Mouse (Mus musculus): ENCODE measurements around the gene Ager.

The Ager gene

DNA sequence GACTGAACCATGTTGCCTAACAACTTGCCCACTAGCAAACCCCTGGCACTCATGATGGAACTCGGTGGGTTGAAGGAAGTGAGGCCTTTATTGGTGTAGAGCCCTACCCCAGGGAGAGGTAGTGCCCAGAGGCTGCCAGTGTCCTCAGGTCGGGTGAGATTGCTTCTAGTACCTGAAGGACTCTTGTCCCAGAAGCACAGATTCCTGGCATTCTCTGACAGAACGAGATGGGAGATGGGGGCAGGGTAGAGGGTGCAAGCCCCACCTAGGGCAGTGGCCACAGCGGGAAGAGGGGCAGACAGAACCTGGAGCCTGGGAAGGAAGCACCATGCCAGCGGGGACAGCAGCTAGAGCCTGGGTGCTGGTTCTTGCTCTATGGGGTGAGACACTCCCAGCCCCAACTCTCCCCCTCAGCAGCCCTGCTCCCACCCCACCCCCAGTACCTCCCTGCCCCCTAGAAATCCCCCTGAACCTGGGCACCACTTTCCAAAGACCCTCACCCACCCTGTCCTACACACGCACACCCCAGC lies at the start of gene Ager:
TSS of gene Ager (plus strand) at position 297 of the 530 bp plus-strand sequence.
- no peak for DNase-seq (ENCODE audit: inconsistent ontology term)

DNA sequence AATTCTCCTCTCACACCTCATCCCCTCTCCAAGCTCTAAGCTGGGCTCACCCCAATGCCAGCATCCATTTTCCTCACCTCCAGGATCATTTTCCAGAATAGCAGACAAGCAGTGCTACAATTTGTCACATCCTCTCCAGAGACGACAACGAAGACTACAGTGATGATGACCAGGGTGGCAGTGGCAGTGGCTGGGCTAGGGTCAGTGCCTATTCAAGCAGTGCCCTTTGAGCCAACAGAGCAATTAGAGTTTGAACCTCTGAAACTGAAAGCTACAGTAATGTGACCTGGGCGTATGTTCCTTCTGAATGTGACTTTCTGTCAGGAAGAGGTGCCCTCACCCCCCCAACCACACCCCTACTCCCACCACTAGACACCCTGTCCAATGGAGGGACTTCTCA lies 48.5 kb upstream of the Ager start:
- DNase-seq (ENCODE audit: inconsistent ontology term), result no peak

DNA sequence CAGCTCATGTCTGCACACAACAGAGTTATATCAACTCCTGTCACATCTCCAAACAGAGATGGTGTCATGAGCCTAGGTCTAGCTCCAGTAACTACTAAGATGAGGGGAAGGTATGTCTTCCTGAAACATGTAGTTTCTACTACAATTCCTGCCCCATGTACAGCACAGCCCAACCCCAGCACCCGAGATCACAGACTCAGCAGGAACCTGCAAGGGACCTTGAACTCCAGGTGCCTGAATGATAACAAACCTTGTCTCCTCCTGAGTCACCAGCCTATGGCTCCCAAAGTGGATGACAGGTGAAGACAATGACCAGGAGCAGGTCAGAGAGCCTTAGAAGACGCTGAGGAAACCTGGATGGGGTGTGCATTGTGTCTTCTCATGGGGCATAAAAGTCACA lies 47.8 kb upstream of the Ager start:
- DNase-seq (ENCODE audit: inconsistent ontology term), result no peak

DNA sequence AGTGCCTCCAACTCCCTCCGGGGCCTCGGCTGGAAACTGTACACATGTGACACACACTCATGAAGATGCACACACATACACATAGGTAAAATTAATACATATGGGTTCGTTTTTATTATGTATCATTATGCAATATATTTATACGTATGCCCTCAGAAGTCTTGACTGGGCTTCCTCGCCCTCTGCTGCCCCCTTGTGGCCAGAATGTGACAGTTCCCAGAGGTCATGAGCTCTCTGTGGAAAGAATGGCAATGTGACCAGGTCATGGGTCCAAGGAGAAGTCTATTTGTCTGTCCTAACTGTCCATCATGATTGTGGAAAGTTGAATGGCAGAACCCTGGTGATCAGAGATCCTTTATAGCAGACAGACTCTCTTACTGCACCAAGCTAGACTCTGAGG lies 42.2 kb upstream of the Ager start:
- peak; percentile 60 for DNase-seq (ENCODE audit: inconsistent ontology term)

DNA sequence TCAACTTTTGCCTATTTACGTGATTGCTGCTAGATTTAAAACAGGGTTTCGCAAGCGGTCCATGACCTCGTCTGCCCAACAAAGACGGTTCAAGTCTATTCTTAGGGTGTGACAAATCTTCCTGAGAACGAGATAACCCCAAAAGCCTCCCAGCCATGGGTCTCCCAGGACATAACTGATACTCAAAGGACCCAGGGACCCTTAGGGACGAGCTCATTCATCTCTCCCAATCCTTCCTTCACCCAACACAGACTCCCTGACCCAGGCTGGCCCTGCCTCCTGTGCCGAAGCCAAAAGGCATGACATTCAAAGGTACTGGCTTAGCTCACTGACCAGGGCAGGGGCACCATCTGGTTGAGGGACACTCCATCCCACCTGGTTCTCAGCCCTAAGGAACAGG lies 41.3 kb upstream of the Ager start:
- no peak for DNase-seq (ENCODE audit: inconsistent ontology term)

DNA sequence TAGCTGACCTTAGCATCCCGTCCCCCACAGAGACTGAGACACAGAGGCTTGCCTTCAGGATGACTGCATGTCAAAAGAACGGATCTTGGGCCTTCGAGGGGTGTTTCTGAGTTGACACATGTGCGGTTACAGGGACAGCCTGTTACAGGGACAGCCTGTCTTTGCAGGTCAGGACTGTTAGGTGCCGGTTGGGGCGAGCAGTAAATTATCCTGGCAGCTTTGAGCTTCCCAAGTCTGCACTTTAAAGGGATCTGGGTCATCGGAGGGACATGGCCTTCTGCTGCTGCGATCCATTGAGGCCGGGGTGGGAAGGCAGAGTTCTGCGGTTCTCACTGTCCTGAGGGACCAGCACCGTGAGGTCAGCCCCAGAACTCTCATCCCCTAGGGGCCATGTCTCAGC lies 40.3 kb upstream of the Ager start:
- no peak for DNase-seq (ENCODE audit: inconsistent ontology term)

DNA sequence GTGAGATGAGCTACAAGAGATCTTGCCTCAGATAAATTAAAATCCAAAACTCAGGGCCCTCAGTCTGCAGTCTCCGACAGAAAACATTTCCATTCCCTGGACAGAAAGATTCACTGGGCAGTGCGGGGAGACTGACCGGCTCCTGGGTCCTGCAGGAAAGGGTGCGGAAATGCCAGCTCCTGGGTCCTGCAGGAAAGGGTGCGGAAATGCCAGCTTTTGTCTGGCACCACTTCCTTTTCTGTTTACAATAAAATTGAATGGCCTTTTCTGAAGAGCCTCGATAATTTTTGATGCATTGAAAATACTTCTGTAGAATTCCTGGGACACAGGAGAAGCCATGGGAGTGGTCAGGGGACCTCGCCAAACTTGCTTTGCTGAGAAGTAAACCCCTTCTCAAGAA lies 38.5 kb upstream of the Ager start:
- no peak for DNase-seq (ENCODE audit: inconsistent ontology term)

DNA sequence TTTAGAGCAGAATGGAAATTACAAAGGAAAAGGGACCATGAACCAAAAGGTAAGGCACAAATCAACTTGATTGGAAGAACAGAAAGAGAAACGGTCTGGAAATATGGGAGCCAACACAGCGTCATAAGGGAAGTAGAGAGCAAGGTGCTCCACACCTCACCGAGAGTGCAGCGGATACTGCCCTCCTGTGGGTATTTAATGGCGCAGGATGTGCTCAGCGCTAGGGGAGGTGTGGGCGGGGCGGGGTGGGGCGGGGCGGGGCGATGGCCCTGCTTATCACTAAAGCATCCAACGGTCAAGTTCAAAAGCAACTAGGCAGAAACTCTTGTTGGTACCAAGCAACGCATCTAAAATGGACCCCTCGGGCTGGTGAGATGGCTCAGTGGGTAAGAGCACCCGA lies 37.8 kb upstream of the Ager start:
- DNase-seq (ENCODE audit: inconsistent ontology term), result no peak

DNA sequence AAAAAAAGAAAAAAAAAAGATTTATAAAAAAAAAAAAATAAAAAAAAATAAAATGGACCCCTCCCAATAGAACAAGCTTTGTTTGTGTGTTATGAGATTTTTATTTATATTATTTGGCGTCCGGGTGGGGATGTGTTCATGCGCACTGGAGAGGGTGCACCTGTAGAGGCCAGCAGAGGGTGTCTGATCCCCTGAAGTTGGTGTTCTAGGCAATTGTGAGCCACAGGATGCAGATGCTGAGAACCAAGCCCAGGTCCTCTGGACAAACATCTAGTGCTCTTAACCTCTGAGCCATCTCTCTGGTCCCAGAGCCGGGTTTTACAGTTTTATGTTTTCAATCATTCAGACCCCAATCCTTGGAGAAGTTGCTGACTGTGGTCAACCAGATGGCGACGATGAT lies 37.2 kb upstream of the Ager start:
- no peak for DNase-seq (ENCODE audit: inconsistent ontology term)

DNA sequence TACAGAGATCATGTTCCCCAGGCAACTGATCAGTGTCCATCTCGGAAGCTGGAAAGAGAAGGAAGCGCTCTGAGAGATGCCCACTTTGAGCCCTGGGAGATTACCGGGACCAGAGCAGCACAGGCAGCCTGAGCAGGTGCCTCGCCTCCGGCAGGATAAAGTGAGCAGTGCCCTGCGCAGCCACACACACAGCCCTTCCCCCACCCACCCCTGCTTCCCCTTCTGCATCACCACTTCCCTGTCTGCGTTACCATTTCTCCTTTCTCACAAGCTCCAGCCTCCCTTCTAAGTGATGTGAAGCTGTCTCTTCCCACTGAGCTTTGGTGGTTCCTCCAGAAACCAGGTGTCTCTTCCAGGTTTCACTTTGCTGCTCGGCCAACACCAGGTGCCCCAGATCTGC lies 36.5 kb upstream of the Ager start:
- DNase-seq (ENCODE audit: inconsistent ontology term), result no peak

DNA sequence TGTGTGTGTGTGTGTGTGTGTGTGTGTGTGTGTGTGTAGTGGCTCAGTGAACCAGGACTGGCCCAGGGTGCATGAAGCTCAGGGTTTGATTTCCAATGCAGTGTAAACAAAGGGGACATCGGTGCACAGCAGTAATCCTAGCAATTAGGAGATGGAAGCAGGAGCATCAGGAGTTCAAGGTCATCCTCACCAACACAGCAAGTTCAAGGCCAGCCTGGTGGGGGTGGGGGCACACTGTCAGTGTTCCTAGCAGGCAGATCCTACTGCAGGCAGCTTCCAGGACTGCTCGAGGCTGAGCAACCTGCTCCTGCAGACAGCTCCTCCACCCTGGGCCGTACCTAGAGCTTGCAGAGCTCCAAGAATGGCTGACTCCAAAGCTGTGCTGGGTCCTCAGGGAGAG lies 35.1 kb upstream of the Ager start:
- no peak for DNase-seq (ENCODE audit: inconsistent ontology term)

DNA sequence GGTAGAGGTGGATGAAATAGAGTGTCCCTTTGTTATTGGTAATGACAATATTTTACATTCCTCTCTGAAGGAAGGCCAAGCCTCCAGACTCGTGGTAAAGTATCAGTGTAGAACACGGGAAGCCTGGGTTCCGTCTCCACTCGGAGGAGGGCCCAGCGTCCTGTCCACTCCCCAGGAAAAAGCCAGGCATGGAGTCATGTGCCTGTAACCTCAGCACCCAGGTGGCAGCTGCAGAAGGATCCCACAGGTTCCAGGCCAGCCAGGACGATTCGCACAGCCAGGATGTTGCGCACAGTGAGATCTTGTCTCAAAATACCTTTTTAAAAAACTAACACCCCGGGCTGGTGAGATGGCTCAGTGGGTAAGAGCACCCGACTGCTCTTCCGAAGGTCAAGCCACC lies 34.3 kb upstream of the Ager start:
- no peak for DNase-seq (ENCODE audit: inconsistent ontology term)

DNA sequence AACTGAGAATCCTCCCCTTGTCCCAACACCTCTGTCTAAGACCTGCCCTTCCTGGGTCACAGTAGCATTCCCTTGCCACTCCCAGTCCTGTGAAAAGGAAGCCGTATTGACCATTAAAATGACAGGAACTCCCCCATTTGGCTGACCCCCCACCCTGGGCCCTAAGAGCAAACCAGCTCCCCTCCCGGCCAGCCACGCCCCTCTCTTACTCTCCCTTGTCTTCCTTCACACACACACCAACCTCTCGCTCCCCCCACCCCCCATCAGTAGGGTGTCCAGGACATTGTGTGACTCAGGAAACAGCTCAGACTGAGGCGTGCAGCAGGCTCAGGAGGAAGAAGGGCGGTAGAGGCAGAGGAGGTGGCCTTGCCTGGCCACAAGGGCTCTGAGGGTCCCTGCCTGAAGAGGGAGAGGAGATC lies 33.6 kb upstream of the Ager start, which contains the start of gene Notch4:
TSS of gene Notch4 (plus strand) at position 266 of the 419 bp plus-strand sequence.
- DNase-seq (ENCODE audit: inconsistent ontology term), result peak; percentile 58

DNA sequence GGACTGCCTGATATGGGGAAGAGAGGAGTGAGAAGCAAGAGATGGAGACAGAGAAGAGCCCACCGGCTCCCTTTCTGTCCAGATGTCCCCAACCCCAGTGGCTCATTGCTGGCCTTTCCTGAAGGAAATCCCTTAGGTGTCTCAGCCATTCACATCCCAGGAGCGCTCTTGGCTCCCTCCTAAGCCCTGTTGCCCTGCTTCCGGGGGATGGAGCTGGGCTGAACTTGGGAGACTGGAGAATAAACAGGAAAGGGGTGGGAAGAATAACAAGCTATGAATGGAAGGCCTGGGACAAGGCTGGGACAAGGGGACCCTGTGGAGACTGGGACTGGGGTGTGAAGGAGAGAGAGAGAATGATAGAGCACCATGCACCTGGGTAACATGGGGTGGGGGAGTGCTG lies 32.9 kb upstream of the Ager start:
- peak; percentile 10 for DNase-seq (ENCODE audit: inconsistent ontology term)

DNA sequence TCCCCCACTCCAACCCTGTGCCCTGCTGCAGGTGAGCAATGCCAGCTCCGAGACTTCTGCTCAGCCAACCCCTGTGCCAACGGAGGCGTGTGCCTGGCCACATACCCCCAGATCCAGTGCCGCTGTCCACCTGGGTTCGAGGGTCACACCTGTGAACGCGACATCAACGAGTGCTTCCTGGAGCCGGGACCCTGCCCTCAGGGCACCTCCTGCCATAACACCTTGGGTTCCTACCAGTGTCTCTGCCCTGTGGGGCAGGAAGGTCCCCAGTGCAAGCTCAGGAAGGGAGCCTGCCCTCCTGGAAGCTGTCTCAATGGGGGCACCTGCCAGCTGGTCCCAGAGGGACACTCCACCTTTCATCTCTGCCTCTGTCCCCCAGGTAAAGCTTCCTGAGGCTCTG lies 30.4 kb upstream of the Ager start:
- no peak for DNase-seq (ENCODE audit: inconsistent ontology term)

DNA sequence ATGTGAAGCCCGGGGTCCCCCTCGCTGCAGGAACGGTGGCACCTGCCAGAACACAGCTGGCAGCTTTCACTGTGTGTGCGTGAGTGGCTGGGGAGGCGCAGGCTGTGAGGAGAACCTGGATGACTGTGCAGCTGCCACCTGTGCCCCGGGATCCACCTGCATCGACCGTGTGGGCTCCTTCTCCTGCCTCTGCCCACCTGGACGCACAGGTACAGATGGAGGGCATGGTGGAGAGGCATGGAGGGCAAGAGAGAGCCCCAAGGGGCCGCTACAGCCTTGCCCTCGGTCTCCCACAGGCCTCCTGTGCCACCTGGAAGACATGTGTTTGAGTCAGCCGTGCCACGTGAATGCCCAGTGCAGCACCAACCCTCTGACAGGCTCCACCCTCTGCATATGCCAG lies 29.2 kb upstream of the Ager start:
- no peak for DNase-seq (ENCODE audit: inconsistent ontology term)

DNA sequence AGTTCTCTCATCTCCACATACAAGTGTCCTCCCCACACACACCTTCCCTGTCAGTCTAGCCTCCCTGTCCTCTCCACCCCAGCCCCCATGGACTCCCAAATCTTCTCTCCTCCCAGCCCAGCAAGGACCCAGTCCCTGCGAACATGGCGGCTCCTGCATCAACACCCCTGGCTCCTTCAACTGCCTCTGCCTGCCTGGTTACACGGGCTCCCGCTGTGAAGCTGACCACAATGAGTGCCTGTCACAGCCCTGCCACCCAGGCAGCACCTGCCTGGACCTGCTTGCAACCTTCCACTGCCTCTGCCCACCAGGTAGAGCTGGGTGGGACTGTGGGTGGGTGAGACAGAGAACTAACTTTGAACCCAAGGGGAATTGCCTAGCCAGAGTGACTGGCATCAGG lies 27.7 kb upstream of the Ager start:
- DNase-seq (ENCODE audit: inconsistent ontology term), result no peak

DNA sequence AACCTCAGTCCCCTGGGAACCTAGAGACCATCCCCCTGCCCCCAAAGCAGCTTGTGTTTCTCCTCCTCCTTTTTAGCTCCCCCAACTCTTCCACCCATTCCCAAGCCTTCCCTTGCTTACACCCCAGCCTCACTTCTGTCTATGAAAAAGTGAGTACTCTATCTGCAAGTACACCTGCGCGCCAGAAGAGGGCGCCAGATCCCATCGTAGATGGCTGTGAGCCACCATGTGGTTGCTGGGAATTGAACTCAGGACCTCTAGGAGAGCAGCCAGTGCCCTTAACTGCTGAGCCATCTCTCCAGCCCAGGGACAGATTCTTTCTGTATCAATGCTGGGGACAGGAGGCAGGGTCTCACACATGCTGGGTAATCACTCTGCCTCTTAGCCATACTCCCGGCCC lies 25.8 kb upstream of the Ager start:
- DNase-seq (ENCODE audit: inconsistent ontology term), result no peak

DNA sequence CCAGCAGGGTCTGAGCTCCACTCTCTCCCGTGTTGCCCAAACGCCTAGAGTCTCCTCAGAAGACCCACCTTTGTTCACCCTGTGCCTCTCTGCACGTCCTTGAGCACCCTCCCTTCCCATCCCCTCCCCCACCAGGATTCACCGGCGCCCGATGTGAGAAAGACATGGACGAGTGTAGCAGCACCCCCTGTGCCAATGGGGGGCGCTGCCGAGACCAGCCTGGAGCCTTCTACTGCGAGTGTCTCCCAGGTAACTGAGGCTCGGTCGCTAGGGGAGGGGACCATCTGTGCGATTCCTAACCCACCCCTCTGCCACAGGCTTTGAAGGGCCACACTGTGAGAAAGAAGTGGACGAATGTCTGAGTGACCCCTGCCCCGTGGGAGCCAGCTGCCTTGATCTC lies 25.3 kb upstream of the Ager start:
- DNase-seq (ENCODE audit: inconsistent ontology term), result no peak

DNA sequence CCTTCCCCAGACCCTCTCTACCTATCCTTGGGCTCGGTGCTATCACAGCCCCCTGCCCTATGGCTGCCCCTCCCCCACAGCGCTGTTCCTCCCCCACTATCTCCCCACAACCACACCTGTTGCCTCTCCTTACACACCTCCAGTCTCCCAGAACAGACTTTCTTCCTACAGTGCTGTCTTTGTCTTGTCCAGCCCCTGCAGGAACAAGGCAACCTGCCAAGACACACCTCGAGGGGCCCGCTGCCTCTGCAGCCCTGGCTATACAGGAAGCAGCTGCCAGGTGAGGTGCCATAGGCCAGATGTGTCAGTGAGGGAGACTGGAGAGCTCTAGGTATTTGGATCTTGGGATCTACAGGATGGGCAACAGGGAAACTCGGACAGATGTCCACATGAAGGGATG lies 21.1 kb upstream of the Ager start:
- DNase-seq (ENCODE audit: inconsistent ontology term), result no peak

DNA sequence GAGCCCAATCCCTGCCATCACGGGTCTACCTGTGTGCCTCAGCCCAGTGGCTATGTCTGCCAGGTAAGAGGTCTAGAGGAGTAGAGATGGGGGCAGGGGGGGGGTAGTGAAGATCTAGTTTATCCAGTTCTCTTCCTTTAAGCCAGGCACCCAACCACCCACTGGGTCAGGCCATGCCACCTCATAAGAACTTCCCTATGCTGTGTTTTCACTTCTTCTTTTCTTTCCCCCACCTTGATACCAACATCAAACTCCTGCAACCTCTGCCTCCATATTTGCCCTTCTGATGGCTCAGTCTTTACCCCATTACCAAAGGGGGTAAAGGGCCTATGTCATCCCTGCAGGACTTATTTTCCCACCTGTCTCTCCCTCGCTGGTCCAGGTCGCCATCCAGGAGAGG lies 19.6 kb upstream of the Ager start:
- no peak for DNase-seq (ENCODE audit: inconsistent ontology term)

DNA sequence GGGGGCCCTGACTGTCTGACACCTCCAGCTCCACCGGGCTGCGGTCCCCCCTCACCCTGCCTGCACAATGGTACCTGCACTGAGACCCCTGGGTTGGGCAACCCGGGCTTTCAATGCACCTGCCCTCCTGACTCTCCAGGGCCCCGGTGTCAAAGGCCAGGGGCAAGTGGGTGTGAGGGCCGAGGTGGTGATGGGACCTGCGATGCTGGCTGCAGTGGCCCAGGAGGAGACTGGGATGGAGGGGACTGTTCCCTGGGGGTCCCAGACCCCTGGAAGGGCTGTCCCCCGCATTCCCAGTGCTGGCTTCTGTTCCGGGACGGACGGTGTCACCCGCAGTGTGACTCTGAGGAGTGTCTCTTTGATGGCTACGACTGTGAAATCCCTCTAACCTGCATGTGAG lies 15.1 kb upstream of the Ager start:
- no peak for DNase-seq (ENCODE audit: inconsistent ontology term)

DNA sequence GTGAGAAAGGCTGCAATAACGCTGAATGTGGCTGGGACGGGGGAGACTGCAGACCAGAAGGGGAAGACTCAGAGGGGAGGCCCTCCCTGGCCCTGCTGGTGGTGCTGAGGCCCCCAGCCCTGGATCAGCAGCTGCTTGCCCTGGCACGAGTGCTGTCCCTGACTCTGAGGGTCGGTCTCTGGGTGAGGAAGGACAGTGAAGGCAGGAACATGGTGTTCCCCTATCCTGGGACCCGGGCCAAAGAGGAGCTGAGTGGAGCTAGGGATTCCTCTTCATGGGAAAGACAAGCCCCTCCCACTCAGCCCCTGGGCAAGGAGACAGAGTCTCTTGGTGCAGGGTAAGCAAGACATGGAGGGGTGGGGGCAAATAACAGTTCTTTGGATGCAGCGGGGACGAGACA lies 14.3 kb upstream of the Ager start:
- no peak for DNase-seq (ENCODE audit: inconsistent ontology term)

DNA sequence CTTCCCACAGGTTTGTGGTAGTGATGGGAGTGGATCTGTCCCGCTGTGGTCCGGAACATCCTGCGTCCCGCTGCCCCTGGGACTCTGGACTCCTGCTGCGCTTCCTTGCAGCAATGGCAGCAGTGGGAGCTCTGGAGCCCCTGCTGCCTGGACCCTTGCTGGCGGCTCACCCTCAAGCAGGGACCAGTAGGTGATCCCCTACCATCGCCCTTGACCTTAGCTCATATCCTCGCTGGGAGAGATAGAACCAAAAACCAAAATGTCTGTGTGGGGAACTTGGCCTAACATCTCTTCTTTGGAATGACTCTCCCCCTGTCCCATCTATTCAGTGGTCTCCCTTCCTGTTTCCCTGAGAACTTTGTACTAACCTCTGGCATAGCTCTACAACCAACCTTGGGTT lies 13.8 kb upstream of the Ager start:
- DNase-seq (ENCODE audit: inconsistent ontology term), result no peak

DNA sequence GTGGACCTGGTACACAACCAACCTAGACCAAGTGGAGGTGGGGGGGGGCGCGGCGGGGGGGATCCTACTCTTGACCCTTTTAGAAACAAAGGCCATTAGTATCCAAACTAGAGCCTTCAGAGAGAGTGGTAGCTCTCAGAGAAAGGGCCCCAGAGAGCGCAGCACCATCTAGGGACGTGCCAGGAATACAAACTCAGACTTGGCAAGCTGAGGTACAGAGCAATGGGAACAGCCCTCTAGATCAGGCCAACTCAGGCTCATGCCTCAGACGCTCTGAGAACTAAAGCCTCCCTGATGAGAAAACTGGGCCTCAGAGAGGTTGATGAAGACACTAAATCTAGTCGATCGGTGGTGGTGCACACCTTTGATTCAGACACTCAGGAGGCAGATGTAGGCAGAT lies 12.5 kb upstream of the Ager start:
- DNase-seq (ENCODE audit: inconsistent ontology term), result no peak
